Mouse (Mus musculus) embryonic facial prominence, embryonic 13.5 days (tissue): ENCODE measurements around the gene Gm11077. TPM values are rescaled to one million over a fixed set of nuclear protein-coding genes. Genes with fewer than 3 reads are reported as not detected.

Experiments used
- ATAC-seq: fragments of 200-750 bp; cut with Nextera tagmentation; 2 replicates; pipeline ENCODE4 v1.8.0; 2017; ENCODE audit warnings: low read depth; ENCODE audit not compliant: insufficient number of reproducible peaks, insufficient read depth, low FRiP score, low TSS enrichment
- H3K27ac ChIP-seq: fragments of 300-500 bp; sonication (generic); 2 replicates; pipeline ENCODE4 v1.5.1; 2015; ENCODE audit warnings: moderate library complexity, mild to moderate bottlenecking, inconsistent platforms
- H3K27me3 ChIP-seq: fragments of 300-500 bp; sonication (generic); 2 replicates; pipeline ENCODE4 v1.6.1; 2015; ENCODE audit warnings: mild to moderate bottlenecking, inconsistent platforms
- H3K36me3 ChIP-seq: fragments of 300-500 bp; sonication (generic); 2 replicates; pipeline ENCODE4 v1.6.1; 2015; ENCODE audit warnings: mild to moderate bottlenecking, inconsistent platforms
- H3K4me1 ChIP-seq: fragments of 300-500 bp; sonication (generic); 2 replicates; pipeline ENCODE4 v1.6.1; 2015; ENCODE audit warnings: inconsistent platforms
- H3K4me2 ChIP-seq: fragments of 300-500 bp; sonication (generic); 2 replicates; pipeline ENCODE4 v1.6.1; 2015; ENCODE audit warnings: moderate library complexity, mild to moderate bottlenecking, inconsistent platforms
- H3K4me3 ChIP-seq: fragments of 300-500 bp; sonication (generic); 2 replicates; pipeline ENCODE4 v1.5.1; 2015; ENCODE audit warnings: mild to moderate bottlenecking, inconsistent platforms
- H3K9ac ChIP-seq: fragments of 300-500 bp; sonication (generic); 2 replicates; pipeline ENCODE4 v1.6.1; 2015; ENCODE audit warnings: mild to moderate bottlenecking, inconsistent platforms
- H3K9me3 ChIP-seq: fragments of 300-500 bp; sonication (generic); 2 replicates; pipeline ENCODE4 v1.6.1; 2016; ENCODE audit warnings: inconsistent platforms
- WGBS: fragments of 180-500 bp; shearing (Covaris S2); methylation state at CpG from one replicate; pipeline ENCODE4 v1.1.7; 2015; ENCODE audit warnings: mixed read lengths; 5-methylcytosine and 5-hydroxymethylcytosine counted together
- polyA plus RNA-seq: library from polyadenylated mRNA; unstranded; fragments of >200 nt; fragmentation: Nextera tagmentation; extraction: Ambion mirVana; gene quantifications from 2 replicates; pipeline ENCODE4 v1.2.1, GENCODE M21; 2015

Gm11077 gene
- polyA plus RNA-seq, 1 experiment from 2014 or later, result not detected

GRCm38 (mm10) chr6:140706056-140706455 is 23.0 kb upstream of the Gm11077 start:
- Histone ChIP-seq H3K4me1 (peaks cover 38% of the 10 kb centered on the region), H3K4me3 (no peak overlapping the region), H3K27ac (no peak overlapping the region), H3K9ac (no peak overlapping the region), H3K27me3 (no peaks in the 10 kb centered on the region), H3K4me2 (no peak overlapping the region), H3K9me3 (peaks cover 4% of the 10 kb centered on the region; the same call in 1 of the 2 replicates), H3K36me3 (no peaks in the 10 kb centered on the region)
- 88% methylated on average over 5 of the region's 5 CpGs for WGBS
- ATAC-seq, result no peak

- Histone ChIP-seq H3K27ac (no peak overlapping the region), H3K9me3 (peaks cover 4% of the 10 kb centered on the region; the same call in 1 of the 2 replicates), H3K4me3 (no peak overlapping the region), H3K4me2 (no peak overlapping the region), H3K4me1 (peaks cover 29% of the 10 kb centered on the region), H3K9ac (no peak overlapping the region), H3K36me3 (no peaks in the 10 kb centered on the region), H3K27me3 (no peaks in the 10 kb centered on the region)
- 37% methylated on average over 10 of the region's 10 CpGs for WGBS
- ATAC-seq, result no peak
These were observed 21.0 kb upstream of the Gm11077 start for GRCm38 (mm10) chr6:140708059-140708458.

- Histone ChIP-seq H3K4me3 (no peak overlapping the region), H3K27ac (no peak overlapping the region; the same call in 1 of the 2 replicates), H3K9ac (no peak overlapping the region), H3K4me2 (no peak overlapping the region), H3K9me3 (peaks cover 4% of the 10 kb centered on the region; the same call in 1 of the 2 replicates), H3K4me1 (peaks cover 27% of the 10 kb centered on the region), H3K27me3 (peaks cover 12% of the 10 kb centered on the region; the same call in 1 of the 2 replicates), H3K36me3 (no peaks in the 10 kb centered on the region)
- WGBS, result 53% methylated on average over 6 of the region's 6 CpGs
- 0 out of 2 replicates have a peak, but pooled peaks have one; percentile 34 for ATAC-seq
These were observed 19.5 kb upstream of the Gm11077 start for GRCm38 (mm10) chr6:140709415-140710107.

- H3K27ac ChIP-seq, result no peak overlapping the region
- peaks cover 12% of the 10 kb centered on the region; the same call in 1 of the 2 replicates for H3K27me3 ChIP-seq
- ATAC-seq, result no peak
- no peak overlapping the region for H3K9ac ChIP-seq
- 9% methylated on average over 11 of the region's 11 CpGs for WGBS
- H3K4me1 ChIP-seq, result peaks cover 14% of the 10 kb centered on the region
- H3K9me3 ChIP-seq, result no peaks in the 10 kb centered on the region
- no peak overlapping the region for H3K4me3 ChIP-seq
- H3K4me2 ChIP-seq, result no peak overlapping the region
- no peaks in the 10 kb centered on the region for H3K36me3 ChIP-seq
These were observed 16.3 kb upstream of the Gm11077 start for GRCm38 (mm10) chr6:140712754-140713153.

- no peak for ATAC-seq
- Histone ChIP-seq H3K4me3 (no peak overlapping the region), H3K4me2 (no peak overlapping the region), H3K36me3 (no peaks in the 10 kb centered on the region), H3K27me3 (peaks cover 12% of the 10 kb centered on the region; the same call in 1 of the 2 replicates), H3K9ac (no peak overlapping the region), H3K4me1 (no peaks in the 10 kb centered on the region), H3K27ac (no peak overlapping the region), H3K9me3 (no peaks in the 10 kb centered on the region)
- 19% methylated on average over 10 of the region's 10 CpGs for WGBS
These were observed 14.1 kb upstream of the Gm11077 start for GRCm38 (mm10) chr6:140714905-140715365.

DNA sequence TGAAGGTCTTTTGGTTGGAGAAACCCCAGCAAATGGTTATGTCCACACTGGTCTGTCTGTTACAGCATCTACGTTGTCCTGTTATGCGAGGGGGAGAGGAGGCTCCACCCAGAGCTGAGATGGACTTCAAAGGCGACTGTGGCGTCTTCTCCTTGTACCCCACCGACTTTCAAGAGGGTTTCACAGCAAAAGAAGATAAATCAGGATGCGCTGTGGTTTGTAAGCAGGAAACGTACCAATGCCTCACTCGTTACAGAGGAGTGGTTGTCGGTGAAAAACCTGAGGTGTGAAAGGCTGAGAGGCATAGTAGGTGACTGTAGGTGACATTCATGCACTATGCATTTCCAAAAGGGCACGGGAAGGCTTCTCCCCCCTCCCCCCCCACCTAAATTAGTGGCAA is 7.0 kb upstream of the Gm11077 start:
- no peaks in the 10 kb centered on the region for H3K4me1 ChIP-seq
- WGBS, result 77% methylated on average over 10 of the region's 10 CpGs
- H3K4me3 ChIP-seq, result no peak overlapping the region
- H3K9me3 ChIP-seq, result no peaks in the 10 kb centered on the region
- no peak for ATAC-seq
- H3K4me2 ChIP-seq, result no peak overlapping the region
- H3K27ac ChIP-seq, result no peak overlapping the region
- no peaks in the 10 kb centered on the region for H3K27me3 ChIP-seq
- H3K36me3 ChIP-seq, result no peaks in the 10 kb centered on the region
- no peak overlapping the region for H3K9ac ChIP-seq

- Histone ChIP-seq H3K4me1 (no peaks in the 10 kb centered on the region), H3K27ac (no peak overlapping the region), H3K4me3 (no peak overlapping the region), H3K9me3 (no peaks in the 10 kb centered on the region), H3K27me3 (0 out of 2 replicates have a peak, but pooled peaks cover 5% of the 10 kb centered on the region), H3K36me3 (no peaks in the 10 kb centered on the region), H3K9ac (no peak overlapping the region), H3K4me2 (no peak overlapping the region)
- ATAC-seq, result no peak
- WGBS, result 64% methylated on average over 6 of the region's 6 CpGs
These were observed 1.8 kb downstream of the Gm11077 start for GRCm38 (mm10) chr6:140730669-140731401.

DNA sequence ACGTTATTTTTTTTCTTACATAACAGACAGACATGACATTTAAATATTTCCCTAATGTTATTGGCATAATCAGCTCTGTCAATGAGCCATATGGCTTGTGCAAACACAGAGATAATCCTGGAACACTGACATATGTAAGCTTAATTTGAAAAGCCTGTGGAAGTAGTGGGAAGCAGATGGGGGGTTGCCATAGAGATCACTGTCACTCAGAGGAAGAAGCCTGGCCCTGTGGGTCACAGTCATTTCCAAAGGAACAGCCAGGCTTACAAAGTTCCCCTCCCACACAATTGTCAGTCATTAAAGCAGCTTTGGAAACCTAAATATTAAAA is 2.3 kb downstream of the Gm11077 start:
- no peak overlapping the region for H3K4me2 ChIP-seq
- no peak overlapping the region for H3K27ac ChIP-seq
- 35% methylated on average over 1 of the region's 1 CpGs for WGBS
- no peaks in the 10 kb centered on the region for H3K36me3 ChIP-seq
- H3K9me3 ChIP-seq, result no peaks in the 10 kb centered on the region
- H3K4me3 ChIP-seq, result no peak overlapping the region
- no peak for ATAC-seq
- 0 out of 2 replicates have a peak, but pooled peaks cover 5% of the 10 kb centered on the region for H3K27me3 ChIP-seq
- no peaks in the 10 kb centered on the region for H3K4me1 ChIP-seq
- no peak overlapping the region for H3K9ac ChIP-seq

GRCm38 (mm10) chr6:140732971-140733640 is 4.0 kb downstream of the Gm11077 start:
- 34% methylated on average over 10 of the region's 10 CpGs for WGBS
- Histone ChIP-seq H3K9ac (peak overlapping the region; percentile 47; the same call in 1 of the 2 replicates), H3K4me2 (peak overlapping the region; percentile 58), H3K27ac (no peak overlapping the region), H3K9me3 (no peaks in the 10 kb centered on the region), H3K36me3 (no peaks in the 10 kb centered on the region), H3K4me1 (no peaks in the 10 kb centered on the region), H3K27me3 (0 out of 2 replicates have a peak, but pooled peaks cover 5% of the 10 kb centered on the region), H3K4me3 (peak overlapping the region; percentile 31)
- no peak for ATAC-seq

GRCm38 (mm10) chr6:140733641-140733986 is 4.5 kb downstream of the Gm11077 start:
- H3K4me2 ChIP-seq, result peak overlapping the region; percentile 58
- ATAC-seq, result no peak
- no peaks in the 10 kb centered on the region for H3K4me1 ChIP-seq
- no peaks in the 10 kb centered on the region for H3K36me3 ChIP-seq
- H3K9ac ChIP-seq, result peak overlapping the region; percentile 47; the same call in 1 of the 2 replicates
- no peak overlapping the region for H3K27ac ChIP-seq
- WGBS, result 6% methylated on average over 15 of the region's 15 CpGs
- no peaks in the 10 kb centered on the region for H3K9me3 ChIP-seq
- 0 out of 2 replicates have a peak, but pooled peaks cover 5% of the 10 kb centered on the region for H3K27me3 ChIP-seq
- H3K4me3 ChIP-seq, result peak overlapping the region; percentile 31

GRCm38 (mm10) chr6:140745586-140745985 is 16.5 kb downstream of the Gm11077 start:
- Histone ChIP-seq H3K4me1 (no peaks in the 10 kb centered on the region), H3K4me2 (no peak overlapping the region), H3K27ac (no peak overlapping the region), H3K4me3 (no peak overlapping the region), H3K27me3 (no peaks in the 10 kb centered on the region), H3K9ac (no peak overlapping the region), H3K36me3 (no peaks in the 10 kb centered on the region), H3K9me3 (peaks cover 3% of the 10 kb centered on the region)
- 78% methylated on average over 3 of the region's 3 CpGs for WGBS
- no peak for ATAC-seq
